Mouse (Mus musculus) bone marrow, adult 2 months (tissue): ENCODE results near the gene Pstpip1.

Source experiments
- CTCF ChIP-seq: fragments of 200-500 bp; IDR thresholded peaks from 2 replicates; pipeline ENCODE4 v1.5.1; 2011; ENCODE audit warnings: low read length, control low read depth; ENCODE audit not compliant: control insufficient read depth, insufficient read depth
- POLR2A ChIP-seq: fragments of 200-500 bp; IDR thresholded peaks from 2 replicates; pipeline ENCODE4 v1.6.1; 2011; ENCODE audit warnings: low read depth, mild to moderate bottlenecking, control low read depth, low read length, borderline replicate concordance; ENCODE audit not compliant: control insufficient read depth

- TF ChIP-seq CTCF (no peak), POLR2A (no peak)
These were observed 10.2 kb upstream of the Pstpip1 start for GRCm38 (mm10) chr9:56079587-56079986.
